Mouse (Mus musculus): ENCODE measurements around the gene Gm17334.

Gene Gm17334

GRCm38 (mm10) chr11:53768422-53769184 lies 4.4 kb downstream of the Gm17334 start:
- POLR2A ChIA-PET: interaction anchor here in 3 of 4 experiments (0.6 to 13.0 kb wide), 38 partner anchors 9 to 1408 kb away, joined by 3 to 183 read pairs (median 5); partner anchors contain the start of genes Slc22a5 (in 2 of the 3), Gm12216 (in 1 of the 3), Slc22a21 (in 1 of the 3) and Vdac1 (in 1 of the 3)
- CTCF ChIA-PET: interaction anchor here in 2 of 4 experiments (0.6 to 1.4 kb wide), 2 partner anchors 10 to 11 kb away, joined by 3 to 7 read pairs; no protein-coding TSS in a partner anchor

GRCm38 (mm10) chr11:53764581-53764980 lies 8.4 kb downstream of the Gm17334 start:
- ChIA-PET POLR2A (interaction anchor here in 2 of 4 experiments (0.6 to 13.0 kb wide), 18 partner anchors 10 to 1470 kb away, joined by 3 to 183 read pairs (median 4); partner anchors contain the start of gene Gm17334 (in 1 of the 2)), CTCF (interaction anchor here in 1 of 4 experiments (0.7 to 1.4 kb wide), 4 partner anchors 12 to 85 kb away, joined by 3 to 4 read pairs (median 3); no protein-coding TSS in a partner anchor)

- ChIA-PET CTCF (interaction anchor here in 3 of 4 experiments (0.5 to 3.1 kb wide), 8 partner anchors 9 to 95 kb away, joined by 3 to 12 read pairs (median 4); partner anchors contain the start of genes Gm12216 (in 1 of the 3) and Gm17334 (in 1 of the 3)), POLR2A (interaction anchor here in 3 of 4 experiments (0.8 to 13.0 kb wide), 30 partner anchors 9 to 675 kb away, joined by 3 to 183 read pairs (median 5); partner anchors contain the start of genes Gm17334 (in 2 of the 3), Rad50 (in 1 of the 3) and Slc22a21 (in 1 of the 3))
These were observed 9.4 kb downstream of the Gm17334 start for GRCm38 (mm10) chr11:53763496-53764140.

GRCm38 (mm10) chr11:53762827-53763495 lies 10.0 kb downstream of the Gm17334 start:
- ChIA-PET CTCF (interaction anchor here (0.7 to 3.1 kb wide), 11 partner anchors 10 to 96 kb away, joined by 3 to 12 read pairs (median 4); partner anchors contain the start of genes Gm12216 (in 1 of the 4) and Gm17334 (in 1 of the 4)), POLR2A (interaction anchor here in 3 of 4 experiments (0.6 to 13.0 kb wide), 33 partner anchors 8 to 676 kb away, joined by 3 to 183 read pairs (median 5); partner anchors contain the start of genes Gm17334 (in 3 of the 3), Irf1 (in 1 of the 3), Rad50 (in 1 of the 3) and Slc22a21 (in 1 of the 3))

- ChIA-PET CTCF (interaction anchor here in 3 of 4 experiments (0.6 to 3.1 kb wide), 10 partner anchors 25 to 96 kb away, joined by 3 to 12 read pairs (median 4); partner anchors contain the start of gene Gm12216 (in 1 of the 3)), POLR2A (interaction anchor here in 3 of 4 experiments (0.6 to 13.0 kb wide), 32 partner anchors 7 to 307 kb away, joined by 3 to 183 read pairs (median 5); partner anchors contain the start of genes Gm17334 (in 3 of the 3), Irf1 (in 2 of the 3), Rad50 (in 1 of the 3) and Slc22a21 (in 1 of the 3))
These were observed 10.6 kb downstream of the Gm17334 start for GRCm38 (mm10) chr11:53762426-53762825.

GRCm38 (mm10) chr11:53761822-53762221 lies 11.2 kb downstream of the Gm17334 start:
- ChIA-PET POLR2A (interaction anchor here (0.6 to 13.0 kb wide), 29 partner anchors 8 to 133 kb away, joined by 3 to 183 read pairs (median 5); partner anchors contain the start of genes Gm17334 (in 3 of the 4) and Irf1 (in 2 of the 4)), CTCF (interaction anchor here (0.5 to 3.1 kb wide), 13 partner anchors 25 to 170 kb away, joined by 3 to 12 read pairs (median 4); partner anchors contain the start of gene Gm12216 (in 1 of the 4))

GRCm38 (mm10) chr11:53761284-53761683 lies 11.7 kb downstream of the Gm17334 start:
- ChIA-PET POLR2A (interaction anchor here (0.6 to 13.0 kb wide), 23 partner anchors 9 to 134 kb away, joined by 3 to 183 read pairs (median 4); partner anchors contain the start of genes Irf1 (in 2 of the 4) and Gm17334 (in 1 of the 4)), CTCF (interaction anchor here (0.5 to 3.1 kb wide), 9 partner anchors 24 to 170 kb away, joined by 3 to 12 read pairs (median 5); no protein-coding TSS in a partner anchor)

GRCm38 (mm10) chr11:53759545-53760406 lies 13.2 kb downstream of the Gm17334 start:
- CTCF ChIA-PET: interaction anchor here in 3 of 4 experiments (0.6 to 4.5 kb wide), 15 partner anchors 11 to 293 kb away, joined by 3 to 39 read pairs (median 4); partner anchors contain the start of gene Rad50 (in 2 of the 3)
- POLR2A ChIA-PET: interaction anchor here in 3 of 4 experiments (0.8 to 7.4 kb wide), 12 partner anchors 9 to 90 kb away, joined by 3 to 38 read pairs (median 4); partner anchors contain the start of gene Irf1 (in 2 of the 3)

GRCm38 (mm10) chr11:53758791-53759351 lies 14.1 kb downstream of the Gm17334 start:
- CTCF ChIA-PET: interaction anchor here (0.6 to 4.5 kb wide), 24 partner anchors 8 to 1129 kb away, joined by 3 to 39 read pairs (median 4); partner anchors contain the start of genes Rad50 (in 2 of the 4), Irf1 (in 1 of the 4) and Slc22a21 (in 1 of the 4)
- POLR2A ChIA-PET: interaction anchor here in 3 of 4 experiments (0.6 to 7.4 kb wide), 23 partner anchors 10 to 91 kb away, joined by 3 to 38 read pairs (median 3); partner anchors contain the start of gene Irf1 (in 2 of the 3)

GRCm38 (mm10) chr11:53758033-53758432 lies 15.0 kb downstream of the Gm17334 start:
- CTCF ChIA-PET: interaction anchor here (0.5 to 4.5 kb wide), 25 partner anchors 9 to 331 kb away, joined by 3 to 39 read pairs (median 5); partner anchors contain the start of genes Gm12216 (in 1 of the 4), Irf1 (in 1 of the 4) and Slc22a21 (in 1 of the 4)
- POLR2A ChIA-PET: interaction anchor here in 3 of 4 experiments (0.5 to 7.4 kb wide), 16 partner anchors 11 to 283 kb away, joined by 3 to 38 read pairs (median 4); partner anchors contain the start of gene Irf1 (in 3 of the 3)

GRCm38 (mm10) chr11:53757612-53758011 lies 15.4 kb downstream of the Gm17334 start:
- ChIA-PET CTCF (interaction anchor here (0.5 to 4.5 kb wide), 24 partner anchors 9 to 332 kb away, joined by 3 to 39 read pairs (median 5); partner anchors contain the start of genes Gm12216 (in 1 of the 4), Irf1 (in 1 of the 4) and Slc22a21 (in 1 of the 4)), POLR2A (interaction anchor here in 3 of 4 experiments (0.5 to 7.4 kb wide), 12 partner anchors 11 to 284 kb away, joined by 3 to 38 read pairs (median 5); partner anchors contain the start of gene Irf1 (in 3 of the 3))

- ChIA-PET CTCF (interaction anchor here in 3 of 4 experiments (0.6 to 1.8 kb wide), 7 partner anchors 18 to 95 kb away, joined by 3 to 8 read pairs (median 5); no protein-coding TSS in a partner anchor), POLR2A (interaction anchor here in 3 of 4 experiments (0.5 to 7.4 kb wide), 9 partner anchors 8 to 642 kb away, joined by 3 to 38 read pairs (median 4); partner anchors contain the start of gene Irf1 (in 2 of the 3))
These were observed 17.9 kb downstream of the Gm17334 start for GRCm38 (mm10) chr11:53755011-53755595.

- ChIA-PET CTCF (interaction anchor here (0.6 to 1.3 kb wide), 13 partner anchors 10 to 429 kb away, joined by 3 to 10 read pairs (median 4); partner anchors contain the start of gene Gm12216 (in 1 of the 4)), POLR2A (interaction anchor here in 3 of 4 experiments (0.6 to 1.6 kb wide), 9 partner anchors 11 to 107 kb away, joined by 3 to 8 read pairs (median 4); partner anchors contain the start of genes Gm17334 (in 1 of the 3) and Irf1 (in 1 of the 3))
These were observed 23.2 kb downstream of the Gm17334 start for GRCm38 (mm10) chr11:53749716-53750352.

- CTCF ChIA-PET: interaction anchor here (0.6 to 1.3 kb wide), 13 partner anchors 10 to 430 kb away, joined by 3 to 10 read pairs (median 4); partner anchors contain the start of gene Gm12216 (in 1 of the 4)
- POLR2A ChIA-PET: interaction anchor here in 3 of 4 experiments (0.6 to 1.6 kb wide), 8 partner anchors 12 to 107 kb away, joined by 3 to 8 read pairs (median 4); partner anchors contain the start of genes Gm17334 (in 1 of the 3) and Irf1 (in 1 of the 3)
These were observed 23.7 kb downstream of the Gm17334 start for GRCm38 (mm10) chr11:53749306-53749705.
